Mouse (Mus musculus) v-Abl transformed pro-B cells (cell line): ENCODE data around the gene Unc13b.

Experiments
- in situ Hi-C, 2 experiments: fragments of 400-800 bp; cut with MboI; formaldehyde crosslinking; loops; one replicate each; pipeline ENCODE4 v1.15.1; 2025; ENCODE audit not compliant: unreplicated experiment in 2 of 2

Gene Unc13b

GRCm38 (mm10) chr4:43037860-43038566 lies 20.7 kb upstream of the Unc13b start:
- in situ Hi-C loops, result no loop called here

GRCm38 (mm10) chr4:43038567-43039495 lies 19.9 kb upstream of the Unc13b start:
- in situ Hi-C loops, result no loop called here

GRCm38 (mm10) chr4:43039609-43040008 lies 19.1 kb upstream of the Unc13b start:
- in situ Hi-C loops, result loop anchor here (5.0 to 10.0 kb wide), 3 partner anchors 523 to 665 kb away; partner anchors contain the start of genes Creb3 (in 2 of the 2), Tln1 (in 2 of the 2) and Olfr70 (in 1 of the 2)

GRCm38 (mm10) chr4:43040114-43040572 lies 18.6 kb upstream of the Unc13b start:
- in situ Hi-C loops, result loop anchor here (5.0 to 10.0 kb wide), 3 partner anchors 522 to 665 kb away; partner anchors contain the start of genes Creb3 (in 2 of the 2), Tln1 (in 2 of the 2) and Olfr70 (in 1 of the 2)

- in situ Hi-C loops, result loop anchor here (5.0 to 10.0 kb wide), 3 partner anchors 521 to 664 kb away; partner anchors contain the start of genes Creb3 (in 2 of the 2), Tln1 (in 2 of the 2) and Olfr70 (in 1 of the 2)
These were observed 17.7 kb upstream of the Unc13b start for GRCm38 (mm10) chr4:43040881-43041547.

GRCm38 (mm10) chr4:43043644-43044357 lies 15.0 kb upstream of the Unc13b start:
- in situ Hi-C loops, result loop anchor here (5.0 to 10.0 kb wide), 3 partner anchors 518 to 661 kb away; partner anchors contain the start of genes Creb3 (in 2 of the 2), Tln1 (in 2 of the 2) and Olfr70 (in 1 of the 2)

GRCm38 (mm10) chr4:43044673-43045072 lies 14.1 kb upstream of the Unc13b start:
- in situ Hi-C loops, result loop anchor here (5.0 to 10.0 kb wide), 4 partner anchors 373 to 660 kb away; partner anchors contain the start of genes Creb3 (in 2 of the 2), Tln1 (in 2 of the 2) and Olfr70 (in 1 of the 2)

GRCm38 (mm10) chr4:43045285-43045658 lies 13.5 kb upstream of the Unc13b start:
- in situ Hi-C loops, result loop anchor here (5.0 to 10.0 kb wide), 3 partner anchors 372 to 660 kb away; partner anchors contain the start of genes Creb3 (in 1 of the 2), Olfr70 (in 1 of the 2) and Tln1 (in 1 of the 2)

GRCm38 (mm10) chr4:43045659-43046302 lies 13.0 kb upstream of the Unc13b start, which contains the start of gene Fam214b:
Gene Fam214b, minus strand, starts transcription at chr4:43046220.
- in situ Hi-C loops, result loop anchor here (5.0 to 10.0 kb wide), 3 partner anchors 372 to 659 kb away; partner anchors contain the start of genes Creb3 (in 1 of the 2), Olfr70 (in 1 of the 2) and Tln1 (in 1 of the 2)

GRCm38 (mm10) chr4:43046607-43047006 lies 12.1 kb upstream of the Unc13b start:
- in situ Hi-C loops, result loop anchor here (5.0 to 10.0 kb wide), 3 partner anchors 371 to 658 kb away; partner anchors contain the start of genes Creb3 (in 1 of the 2), Olfr70 (in 1 of the 2) and Tln1 (in 1 of the 2)

- in situ Hi-C loops, result loop anchor here (5.0 to 10.0 kb wide), 3 partner anchors 370 to 658 kb away; partner anchors contain the start of genes Creb3 (in 1 of the 2), Olfr70 (in 1 of the 2) and Tln1 (in 1 of the 2)
These were observed 11.5 kb upstream of the Unc13b start for GRCm38 (mm10) chr4:43047231-43047630.

GRCm38 (mm10) chr4:43052627-43053026 lies 6.1 kb upstream of the Unc13b start:
- in situ Hi-C loops, result loop anchor here in 1 of 2 experiments (25.0 kb wide), 1 partner anchor 660 kb away; the partner anchor contains the start of genes Olfr70 and Olfr71

GRCm38 (mm10) chr4:43057654-43058053 lies 1.1 kb upstream of the Unc13b start:
- in situ Hi-C loops, result loop anchor here in 1 of 2 experiments (25.0 kb wide), 1 partner anchor 655 kb away; the partner anchor contains the start of genes Olfr70 and Olfr71

GRCm38 (mm10) chr4:43058392-43058752 lies 381 bp upstream of the Unc13b start:
- in situ Hi-C loops, result loop anchor here in 1 of 2 experiments (25.0 kb wide), 1 partner anchor 654 kb away; the partner anchor contains the start of genes Olfr70 and Olfr71

- in situ Hi-C loops, result loop anchor here in 1 of 2 experiments (25.0 kb wide), 1 partner anchor 653 kb away; the partner anchor contains the start of genes Olfr70 and Olfr71
These were observed 944 bp downstream of the Unc13b start for GRCm38 (mm10) chr4:43059697-43060096.

- in situ Hi-C loops, result loop anchor here in 1 of 2 experiments (25.0 kb wide), 1 partner anchor 652 kb away; the partner anchor contains the start of genes Olfr70 and Olfr71
These were observed 1.5 kb downstream of the Unc13b start for GRCm38 (mm10) chr4:43060286-43060685.

- in situ Hi-C loops, result loop anchor here in 1 of 2 experiments (25.0 kb wide), 1 partner anchor 647 kb away; the partner anchor contains the start of genes Olfr70 and Olfr71
These were observed 6.7 kb downstream of the Unc13b start for GRCm38 (mm10) chr4:43065471-43065870.
